Mouse (Mus musculus): ENCODE measurements around the gene Naa35.

Naa35 gene

DNA sequence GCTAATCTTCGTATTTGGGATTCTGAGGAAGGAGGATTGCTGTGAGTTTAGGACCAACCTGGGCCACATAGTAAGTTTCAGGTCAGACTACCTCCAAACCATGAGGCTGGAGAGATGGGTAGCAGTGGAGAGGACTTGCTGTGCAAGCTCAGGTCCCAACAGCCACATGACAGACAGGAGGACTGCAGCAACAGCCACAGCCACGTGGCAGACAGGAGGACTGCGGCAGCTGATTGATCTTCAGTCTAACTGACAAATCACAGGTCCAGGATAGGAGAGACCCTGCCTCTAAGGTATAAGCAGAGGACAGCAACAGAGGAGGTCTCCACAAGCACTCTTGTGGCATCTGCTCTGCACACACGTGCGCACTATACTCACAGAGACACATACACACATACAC lies 72.7 kb downstream of the Naa35 start:
- Histone ChIP-seq H3K4me1 (replicated peaks; ENCODE audit: low read depth, low read length) (peaks cover 99% of the 10 kb centered on the region), H3K36me3 (ENCODE audit: insufficient read depth, low read length) (peaks cover 32% of the 10 kb centered on the region), H3K9me3 (ENCODE audit: low read length) (no peaks in the 10 kb centered on the region; the same call in 1 of the 2 replicates), H3K27me3 (ENCODE audit: insufficient read depth, low read length) (no peaks in the 10 kb centered on the region), H3K4me3 (replicated peaks; ENCODE audit: low read length) (peak overlapping the region; percentile 51; the same call in 1 of the 2 replicates)
- TF ChIP-seq NANOG (IDR thresholded peaks at IDR 0.05; ENCODE audit: borderline replicate concordance, low read length), result no peak

- no peak overlapping the region for H3K4me3 ChIP-seq (replicated peaks; ENCODE audit: low read length)
- TF ChIP-seq NANOG (IDR thresholded peaks at IDR 0.05; ENCODE audit: borderline replicate concordance, low read length), result no peak
- TF ChIP-seq CTCF (conservative IDR thresholded peaks at IDR 0.05; ENCODE audit: low read length), result no peak
- no peak for TF ChIP-seq POU5F1 (IDR thresholded peaks at IDR 0.05; ENCODE audit: borderline replicate concordance, low read length)
- H3K27me3 ChIP-seq (ENCODE audit: insufficient read depth, low read length), result no peaks in the 10 kb centered on the region
- H3K4me1 ChIP-seq (replicated peaks; ENCODE audit: low read depth, low read length), result peaks cover 99% of the 10 kb centered on the region
- H3K9me3 ChIP-seq (ENCODE audit: low read length), result no peaks in the 10 kb centered on the region; the same call in 1 of the 2 replicates
- H3K36me3 ChIP-seq (ENCODE audit: insufficient read depth, low read length), result peaks cover 47% of the 10 kb centered on the region
These were observed 75.3 kb downstream of the Naa35 start for GRCm38 (mm10) chr13:59660371-59660770.

GRCm38 (mm10) chr13:59661387-59661786 lies 76.3 kb downstream of the Naa35 start:
- Histone ChIP-seq H3K9me3 (ENCODE audit: low read length) (no peaks in the 10 kb centered on the region; the same call in 1 of the 2 replicates), H3K4me1 (replicated peaks; ENCODE audit: low read depth, low read length) (peaks cover 99% of the 10 kb centered on the region), H3K36me3 (ENCODE audit: insufficient read depth, low read length) (peaks cover 55% of the 10 kb centered on the region), H3K4me3 (replicated peaks; ENCODE audit: low read length) (no peak overlapping the region), H3K27me3 (ENCODE audit: insufficient read depth, low read length) (no peaks in the 10 kb centered on the region)
- TF ChIP-seq CTCF (conservative IDR thresholded peaks at IDR 0.05; ENCODE audit: low read length) (no peak), POU5F1 (IDR thresholded peaks at IDR 0.05; ENCODE audit: borderline replicate concordance, low read length) (no peak), NANOG (IDR thresholded peaks at IDR 0.05; ENCODE audit: borderline replicate concordance, low read length) (no peak)

DNA sequence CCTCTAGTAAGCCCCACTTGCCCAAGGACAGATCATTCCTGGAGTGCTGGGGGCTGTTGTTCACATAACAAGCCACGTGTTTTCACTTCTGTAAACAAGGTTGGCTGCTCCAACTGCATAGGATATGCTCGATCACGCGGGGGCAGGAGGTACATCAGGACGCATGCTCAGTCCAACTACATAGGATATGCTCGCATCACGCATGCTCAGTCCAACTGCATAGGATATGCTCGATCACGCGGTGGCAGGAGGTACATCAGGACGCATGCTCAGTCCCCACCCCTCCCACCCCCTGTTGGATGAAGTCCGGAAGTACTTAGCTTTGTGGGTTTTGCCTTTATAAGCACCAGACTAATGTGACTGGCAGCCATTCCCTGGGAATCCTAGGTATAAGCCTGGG lies 76.9 kb downstream of the Naa35 start:
- Histone ChIP-seq H3K4me3 (replicated peaks; ENCODE audit: low read length) (0 out of 2 replicates have a peak overlapping the region, but pooled peaks have one; percentile 17), H3K27me3 (ENCODE audit: insufficient read depth, low read length) (no peaks in the 10 kb centered on the region), H3K9me3 (ENCODE audit: low read length) (no peaks in the 10 kb centered on the region; the same call in 1 of the 2 replicates), H3K4me1 (replicated peaks; ENCODE audit: low read depth, low read length) (peaks cover 99% of the 10 kb centered on the region), H3K36me3 (ENCODE audit: insufficient read depth, low read length) (peaks cover 61% of the 10 kb centered on the region)
- no peak for TF ChIP-seq POU5F1 (IDR thresholded peaks at IDR 0.05; ENCODE audit: borderline replicate concordance, low read length)

GRCm38 (mm10) chr13:59663939-59664712 lies 79.1 kb downstream of the Naa35 start:
- H3K27me3 ChIP-seq (ENCODE audit: insufficient read depth, low read length), result no peaks in the 10 kb centered on the region
- no peaks in the 10 kb centered on the region for H3K9me3 ChIP-seq (ENCODE audit: low read length)
- peak overlapping the region; percentile 23; the same call in 1 of the 2 replicates for H3K4me3 ChIP-seq (replicated peaks; ENCODE audit: low read length)
- TF ChIP-seq NANOG (IDR thresholded peaks at IDR 0.05; ENCODE audit: borderline replicate concordance, low read length), result no peak
- TF ChIP-seq CTCF (conservative IDR thresholded peaks at IDR 0.05; ENCODE audit: low read length), result no peak
- TF ChIP-seq POU5F1 (IDR thresholded peaks at IDR 0.05; ENCODE audit: borderline replicate concordance, low read length), result no peak
- peaks cover 98% of the 10 kb centered on the region for H3K4me1 ChIP-seq (replicated peaks; ENCODE audit: low read depth, low read length)
- peaks cover 58% of the 10 kb centered on the region for H3K36me3 ChIP-seq (ENCODE audit: insufficient read depth, low read length)

GRCm38 (mm10) chr13:59667763-59668162 lies 82.7 kb downstream of the Naa35 start:
- Histone ChIP-seq H3K27me3 (ENCODE audit: insufficient read depth, low read length) (no peaks in the 10 kb centered on the region), H3K36me3 (ENCODE audit: insufficient read depth, low read length) (peaks cover 48% of the 10 kb centered on the region), H3K4me1 (replicated peaks; ENCODE audit: low read depth, low read length) (peaks cover 95% of the 10 kb centered on the region), H3K4me3 (replicated peaks; ENCODE audit: low read length) (no peak overlapping the region), H3K9me3 (ENCODE audit: low read length) (no peaks in the 10 kb centered on the region)
- TF ChIP-seq POU5F1 (IDR thresholded peaks at IDR 0.05; ENCODE audit: borderline replicate concordance, low read length) (no peak), CTCF (conservative IDR thresholded peaks at IDR 0.05; ENCODE audit: low read length) (no peak), NANOG (IDR thresholded peaks at IDR 0.05; ENCODE audit: borderline replicate concordance, low read length) (no peak)

- peaks cover 92% of the 10 kb centered on the region for H3K4me1 ChIP-seq (replicated peaks; ENCODE audit: low read depth, low read length)
- H3K27me3 ChIP-seq (ENCODE audit: insufficient read depth, low read length), result no peaks in the 10 kb centered on the region
- TF ChIP-seq CTCF (conservative IDR thresholded peaks at IDR 0.05; ENCODE audit: low read length) (no peak), POU5F1 (IDR thresholded peaks at IDR 0.05; ENCODE audit: borderline replicate concordance, low read length) (no peak), NANOG (IDR thresholded peaks at IDR 0.05; ENCODE audit: borderline replicate concordance, low read length) (no peak)
- H3K36me3 ChIP-seq (ENCODE audit: insufficient read depth, low read length), result peaks cover 45% of the 10 kb centered on the region
- no peaks in the 10 kb centered on the region for H3K9me3 ChIP-seq (ENCODE audit: low read length)
- H3K4me3 ChIP-seq (replicated peaks; ENCODE audit: low read length), result peak overlapping the region; percentile 41
These were observed 83.5 kb downstream of the Naa35 start for GRCm38 (mm10) chr13:59668501-59669093.

DNA sequence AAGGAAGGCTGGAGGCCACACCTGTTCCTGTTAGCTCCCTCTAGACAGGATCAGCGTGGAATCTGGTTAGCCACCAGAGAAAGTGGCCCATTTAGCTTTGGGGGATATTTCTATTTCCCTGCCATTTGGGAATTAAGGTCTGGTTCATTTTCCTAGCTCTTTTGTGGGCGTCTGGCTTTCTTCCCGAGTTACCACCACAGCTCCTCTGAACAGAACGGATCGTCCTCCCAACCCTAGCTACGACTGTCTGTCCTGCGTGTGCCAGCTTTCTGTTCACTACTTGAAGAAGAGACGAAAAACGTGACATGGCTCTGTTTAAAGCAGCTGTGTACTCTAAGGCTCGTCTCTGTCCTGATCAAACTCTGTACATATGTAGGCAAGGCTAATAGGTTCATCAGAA lies 84.9 kb downstream of the Naa35 start:
- peaks cover 33% of the 10 kb centered on the region for H3K36me3 ChIP-seq (ENCODE audit: insufficient read depth, low read length)
- TF ChIP-seq NANOG (IDR thresholded peaks at IDR 0.05; ENCODE audit: borderline replicate concordance, low read length) (no peak), CTCF (conservative IDR thresholded peaks at IDR 0.05; ENCODE audit: low read length) (no peak), POU5F1 (IDR thresholded peaks at IDR 0.05; ENCODE audit: borderline replicate concordance, low read length) (no peak)
- H3K9me3 ChIP-seq (ENCODE audit: low read length), result no peaks in the 10 kb centered on the region
- no peak overlapping the region for H3K4me3 ChIP-seq (replicated peaks; ENCODE audit: low read length)
- H3K4me1 ChIP-seq (replicated peaks; ENCODE audit: low read depth, low read length), result peaks cover 92% of the 10 kb centered on the region
- H3K27me3 ChIP-seq (ENCODE audit: insufficient read depth, low read length), result 0 out of 2 replicates have a peak, but pooled peaks cover 3% of the 10 kb centered on the region
